Mouse (Mus musculus): ENCODE data around the gene Rapgef6.

GRCm38 (mm10) chr11:54703306-54703705 lies 180.7 kb downstream of the Rapgef6 start:
- TF ChIP-seq CTCF (IDR thresholded peaks at IDR 0.05; ENCODE audit: extremely low read depth, insufficient read depth, low read length) = peak; percentile 67
- TF ChIP-seq POLR2A (IDR thresholded peaks at IDR 0.05; ENCODE audit: extremely low read depth, insufficient read depth, low read length) = no peak

All from cortical plate, adult 2 months (tissue).